Mouse (Mus musculus): Measurements from ENCODE around the gene Smim5.

DNA sequence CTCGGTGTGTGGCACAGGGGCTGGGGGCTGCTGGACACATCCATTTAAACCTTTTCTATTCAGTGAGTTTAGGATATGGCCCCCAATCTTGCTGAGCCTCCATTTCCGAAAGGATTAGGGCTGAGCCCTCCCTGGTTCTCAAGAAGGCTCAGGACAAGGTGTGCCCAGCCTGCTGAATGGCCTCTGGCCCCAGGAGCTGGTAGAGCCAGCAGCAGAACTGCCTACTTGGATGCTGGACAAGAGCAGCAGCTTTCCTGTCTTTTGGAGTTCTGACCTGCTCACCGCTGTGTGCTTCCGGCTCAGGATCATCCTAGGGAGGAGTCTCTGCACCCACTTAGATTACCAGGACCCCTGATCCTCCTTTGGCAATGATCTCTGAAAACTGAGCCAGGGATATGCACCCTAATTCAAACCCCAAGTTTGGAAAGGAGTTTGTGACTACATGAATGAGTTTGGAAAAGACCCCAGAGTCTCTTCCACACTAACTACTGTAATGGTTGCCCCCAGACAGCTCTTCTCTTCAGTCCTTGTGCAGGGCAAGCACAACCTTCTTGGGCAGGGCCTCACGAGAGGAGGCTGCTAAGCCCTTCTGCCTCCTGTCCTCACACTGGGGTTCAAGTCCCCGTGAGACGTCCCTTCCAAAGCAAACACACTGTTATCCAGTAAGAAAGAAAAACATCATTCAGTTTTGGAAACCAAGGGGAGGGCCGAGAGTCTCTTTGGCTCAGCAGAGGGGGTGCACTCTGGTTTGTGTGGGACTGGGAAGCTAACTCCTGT, 983 bp downstream of the Smim5 start:
- TF ChIP-seq CTCF (conservative IDR thresholded peaks at IDR 0.05; ENCODE audit: insufficient read depth, insufficient read length, low read depth, low read length) (no peak), POLR2A (IDR thresholded peaks at IDR 0.05; ENCODE audit: low read depth, low read length) (no peak)

All from kidney, adult 2 months (tissue).